Mouse (Mus musculus) layer of hippocampus, postnatal 25 days (tissue): ENCODE data around the gene 4930467E23Rik. TPM values are rescaled to one million over a fixed set of nuclear protein-coding genes. Genes with fewer than 3 reads are reported as not detected.
"Not testable (repeated sequence)": the region's sequence is repeated elsewhere in the genome, so short reads cannot be mapped to it uniquely, and the experiment has no call there.

ENCODE experiments used
- DNase-seq, 2 experiments: peaks; one replicate each; pipeline ENCODE4 v3.0.0; 2022; ENCODE audit warnings: mixed read lengths in 2 of 2, low spot score in 1 of 2; ENCODE audit errors: extremely low spot score in 1 of 2
- total RNA-seq, 2 experiments: library from RNA; stranded (reverse); gene quantifications; 2 replicates each; pipeline ENCODE4 v1.2.3; 2021

4930467E23Rik gene
- total RNA-seq, 2 experiments from 2014 or later = 0.49 to 1.5 TPM

DNA sequence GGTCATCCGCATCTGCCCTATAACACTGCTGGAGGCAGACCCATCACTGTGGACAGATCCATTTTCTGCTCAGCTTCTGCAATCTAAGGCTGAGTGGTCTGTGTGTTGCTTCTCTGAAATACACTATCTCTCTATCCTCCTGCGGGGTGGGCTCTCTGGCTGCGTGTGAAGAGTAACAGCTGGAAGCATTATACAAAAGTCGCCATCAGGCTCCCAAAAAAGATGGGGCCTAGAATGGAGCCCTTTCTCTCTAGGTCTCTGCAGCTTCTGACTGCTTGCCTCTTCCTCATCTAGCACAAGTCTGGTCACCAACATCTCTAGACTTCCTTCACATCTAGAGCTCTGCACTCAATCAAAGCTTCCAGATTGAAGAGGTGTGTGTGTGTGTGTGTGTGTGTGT, 50.8 kb downstream of the 4930467E23Rik start:
- not testable (repeated sequence) for DNase-seq

DNA sequence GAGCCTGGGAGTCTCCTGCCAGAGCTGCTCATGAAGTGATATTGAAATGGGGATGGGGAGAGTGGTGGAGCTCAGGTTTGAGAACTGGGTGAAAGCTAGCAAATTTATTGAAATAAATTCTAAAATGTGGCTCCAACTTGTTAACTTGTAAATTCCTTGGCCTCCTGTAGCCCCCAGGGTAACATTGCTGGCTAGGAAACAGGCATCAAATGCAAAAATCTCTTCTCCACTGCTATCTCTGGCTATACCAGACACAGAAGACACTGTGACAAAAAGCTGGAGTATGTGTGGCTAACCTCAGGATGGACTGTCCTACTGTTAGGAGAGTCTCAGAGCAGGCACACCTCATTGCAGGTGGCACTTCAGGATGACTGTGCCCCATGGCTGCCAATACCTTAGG, 51.3 kb downstream of the 4930467E23Rik start:
- DNase-seq = not testable (repeated sequence)

DNA sequence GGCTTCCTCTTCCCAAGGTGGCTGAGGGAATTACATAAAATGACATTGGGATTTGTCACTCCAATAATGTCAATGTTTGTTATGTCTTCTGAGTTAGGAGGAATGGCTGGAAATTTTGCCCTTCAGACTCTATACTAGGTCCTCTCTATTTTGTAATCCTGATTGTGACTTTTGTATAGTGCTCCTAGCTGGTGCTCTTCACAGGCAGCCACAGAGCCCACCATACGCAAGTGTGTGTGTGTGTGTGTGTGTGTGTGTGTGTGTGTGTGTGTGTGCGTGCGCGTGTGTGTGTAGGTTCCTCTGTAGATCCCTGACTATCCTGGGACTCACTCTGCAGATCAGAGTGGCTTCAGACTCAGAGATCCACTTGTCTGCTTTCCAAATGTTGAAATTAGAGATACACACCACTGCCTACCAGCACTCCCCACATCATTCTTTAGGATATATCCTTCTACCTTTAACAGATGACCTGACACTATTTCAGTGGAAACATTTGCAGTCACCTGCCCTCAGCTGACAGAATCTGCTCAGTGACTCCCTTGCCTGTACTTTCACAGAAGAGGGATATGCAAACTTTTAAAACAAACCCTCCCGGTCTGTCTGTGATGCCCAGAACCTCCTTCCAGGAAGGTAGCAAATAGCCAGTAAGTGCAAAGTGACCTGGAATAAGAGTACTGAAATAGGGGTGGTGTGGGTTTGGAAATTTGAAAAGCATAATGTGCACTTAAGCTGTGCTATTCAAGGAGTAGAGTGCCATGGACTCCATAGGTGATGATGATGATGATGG, 52.1 kb downstream of the 4930467E23Rik start:
- DNase-seq = not testable (repeated sequence)

DNA sequence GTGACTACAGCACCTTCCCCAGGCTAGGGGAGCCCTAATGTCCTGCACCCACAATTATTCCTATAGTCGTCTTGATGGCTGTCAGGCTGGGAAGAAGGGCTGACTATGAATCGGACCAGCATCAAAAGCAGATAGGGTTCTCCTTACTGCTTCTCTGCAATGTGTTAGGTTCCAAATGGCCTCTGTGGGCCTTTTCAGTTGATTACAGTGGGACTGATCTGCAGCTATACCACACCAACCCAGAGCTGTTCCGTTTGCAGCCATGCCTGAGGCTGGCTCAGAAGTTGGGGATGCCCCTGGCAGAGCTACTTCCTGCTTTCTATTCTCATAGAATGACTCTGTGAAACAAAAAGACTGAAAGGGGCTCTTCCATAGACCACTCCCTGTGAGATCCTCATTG, 53.4 kb downstream of the 4930467E23Rik start:
- not testable (repeated sequence) for DNase-seq

- not testable (repeated sequence) for DNase-seq
These were observed 54.5 kb downstream of the 4930467E23Rik start for GRCm38 (mm10) chr8:19783860-19784259.

- peak; percentile 96 to 100 for DNase-seq
These were observed 55.4 kb downstream of the 4930467E23Rik start for GRCm38 (mm10) chr8:19784554-19785364.

DNA sequence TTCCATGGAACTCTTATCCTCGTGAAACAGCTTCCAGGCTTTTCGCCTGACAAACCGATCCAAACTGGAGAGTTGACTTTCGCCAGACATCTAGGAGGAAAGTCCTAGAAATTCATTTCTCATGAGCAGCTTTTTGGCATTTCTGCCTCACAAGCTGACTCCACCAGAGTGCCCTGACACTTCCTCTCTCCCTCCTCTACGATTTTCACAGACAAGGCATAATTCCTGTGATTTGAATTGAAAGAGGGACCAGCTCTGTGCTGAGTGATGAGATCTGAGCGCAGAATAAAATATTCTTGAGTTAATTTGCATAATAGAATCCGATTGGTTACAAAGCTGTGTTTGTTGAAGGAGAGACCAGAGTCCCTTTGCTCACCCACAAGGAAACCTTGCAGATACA, 63.3 kb downstream of the 4930467E23Rik start:
- DNase-seq = not testable (repeated sequence)

Other genes with a start within 250 kb of the 4930467E23Rik start
- gene Defb7, start 234.5 kb upstream of the 4930467E23Rik start, total RNA-seq = not detected
- under 1 TPM; 0.23 to 0.25 TPM for gene Gm31371, start 173.8 kb downstream of the 4930467E23Rik start, total RNA-seq